Mouse (Mus musculus) heart, embryonic 11.5 days (tissue): ENCODE measurements around the gene Mnd1. TPM values are rescaled to one million over a fixed set of nuclear protein-coding genes. Genes with fewer than 3 reads are reported as not detected.

Experiments
- ATAC-seq: fragments of 200-750 bp; cut with Nextera tagmentation; replicated peaks from 2 replicates; pipeline ENCODE4 v1.8.0; 2017; ENCODE audit warnings: moderate library complexity; ENCODE audit not compliant: insufficient number of reproducible peaks, low FRiP score, low TSS enrichment
- H3K27ac ChIP-seq: fragments of 300-500 bp; sonication (generic); 2 replicates; pipeline ENCODE4 v1.5.1; 2014; ENCODE audit warnings: mild to moderate bottlenecking, low read depth, low read length
- H3K27me3 ChIP-seq: fragments of 300-500 bp; sonication (generic); 2 replicates; pipeline ENCODE4 v1.6.1; 2014; ENCODE audit warnings: mild to moderate bottlenecking, low read length, mixed read lengths; ENCODE audit not compliant: control insufficient read depth, insufficient read depth
- H3K36me3 ChIP-seq: fragments of 300-500 bp; sonication (generic); 2 replicates; pipeline ENCODE4 v1.6.1; 2014; ENCODE audit warnings: mild to moderate bottlenecking, low read length, moderate library complexity, mixed read lengths; ENCODE audit not compliant: control insufficient read depth, insufficient read depth
- H3K4me1 ChIP-seq: fragments of 300-500 bp; sonication (generic); 2 replicates; pipeline ENCODE4 v1.6.1; 2014; ENCODE audit warnings: low read length; ENCODE audit not compliant: control insufficient read depth, insufficient read depth
- H3K4me2 ChIP-seq: fragments of 300-500 bp; sonication (generic); 2 replicates; pipeline ENCODE4 v1.6.1; 2014; ENCODE audit warnings: mild to moderate bottlenecking, moderate library complexity
- H3K4me3 ChIP-seq: fragments of 300-500 bp; sonication (generic); 2 replicates; pipeline ENCODE4 v1.5.1; 2014; ENCODE audit warnings: low read depth, low read length
- H3K9ac ChIP-seq: fragments of 300-500 bp; sonication (generic); 2 replicates; pipeline ENCODE4 v1.6.1; 2014; ENCODE audit warnings: mild to moderate bottlenecking, low read depth, low read length, moderate library complexity
- H3K9me3 ChIP-seq: fragments of 300-500 bp; sonication (generic); replicated peaks from 2 replicates; pipeline ENCODE4 v1.6.1; 2016; ENCODE audit warnings: low read length; ENCODE audit not compliant: control insufficient read depth
- WGBS: fragments of 180-500 bp; shearing (Covaris S2); extraction: QIAGEN DNeasy Blood & Tissue Kit; methylation state at CpG from one replicate; pipeline ENCODE4 v1.1.7; 2014; ENCODE audit not compliant: insufficient replicate concordance; 5-methylcytosine and 5-hydroxymethylcytosine counted together
- polyA plus RNA-seq: library from polyadenylated mRNA; unstranded; fragments of >200 nt; fragmentation: Nextera tagmentation; extraction: Ambion mirVana; gene quantifications from 2 replicates; pipeline ENCODE4 v1.2.1, GENCODE M21; 2014

Gene Mnd1
- polyA plus RNA-seq, 1 experiment from 2014 or later = 12.0 TPM

DNA sequence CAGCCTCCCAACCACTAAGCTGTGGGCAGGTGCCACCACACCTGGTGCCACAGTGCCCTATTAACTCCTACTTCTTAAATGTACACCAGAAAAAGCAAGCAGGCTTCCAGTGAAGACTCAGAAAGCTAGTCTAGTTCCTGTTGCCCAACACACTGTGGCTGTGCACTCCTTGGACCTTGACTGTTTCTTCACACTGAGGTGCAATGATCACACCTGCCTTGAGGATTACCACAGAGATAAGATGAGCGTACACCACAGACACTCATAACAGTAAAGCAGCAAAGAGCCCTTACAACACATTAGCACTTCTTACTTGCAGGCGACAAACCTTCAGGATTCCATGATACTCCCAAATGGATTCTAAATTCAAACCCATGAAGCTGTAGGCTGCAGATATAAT is 62.7 kb downstream of the Mnd1 start:
- H3K9me3 ChIP-seq = no peaks in the 10 kb centered on the region
- no peak overlapping the region for H3K4me2 ChIP-seq
- H3K4me1 ChIP-seq = no peaks in the 10 kb centered on the region
- WGBS = 86% methylated on average over 2 of the region's 2 CpGs
- no peaks in the 10 kb centered on the region for H3K27me3 ChIP-seq
- no peak overlapping the region for H3K27ac ChIP-seq
- no peaks in the 10 kb centered on the region for H3K36me3 ChIP-seq
- no peak overlapping the region for H3K9ac ChIP-seq
- ATAC-seq = no peak
- H3K4me3 ChIP-seq = no peak overlapping the region

DNA sequence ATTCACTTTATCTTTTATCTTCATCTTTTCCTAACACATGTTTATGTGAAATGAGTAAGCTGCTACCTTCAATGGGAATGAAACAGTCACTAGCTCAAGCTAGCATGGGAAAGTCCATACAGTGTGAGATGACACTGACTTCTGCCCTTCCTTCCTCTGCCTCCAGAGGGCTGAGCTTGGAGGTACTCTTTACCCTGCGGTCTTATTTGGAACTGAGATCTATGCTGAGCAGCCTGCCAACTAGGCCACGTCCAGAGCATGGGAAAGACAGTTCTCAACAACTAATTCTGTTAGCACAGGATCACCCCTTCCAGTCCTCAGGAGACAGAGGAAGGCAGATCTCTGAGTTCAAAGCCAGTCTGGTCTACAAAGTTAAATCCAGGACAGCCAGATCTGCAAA is 64.6 kb downstream of the Mnd1 start:
- WGBS = 35% methylated on average over 2 of the region's 2 CpGs
- no peak for ATAC-seq

GRCm38 (mm10) chr3:84086921-84087320 is 68.7 kb downstream of the Mnd1 start:
- Histone ChIP-seq H3K4me3 (no peak overlapping the region), H3K4me2 (no peak overlapping the region), H3K27me3 (no peaks in the 10 kb centered on the region), H3K4me1 (no peaks in the 10 kb centered on the region), H3K36me3 (no peaks in the 10 kb centered on the region), H3K9ac (no peak overlapping the region), H3K27ac (no peak overlapping the region), H3K9me3 (no peaks in the 10 kb centered on the region)
- WGBS = 80% methylated on average over 2 of the region's 2 CpGs
- no peak for ATAC-seq

More for the DNA sequence above, 64.6 kb downstream of the Mnd1 start:
- Histone ChIP-seq H3K4me2 (no peak overlapping the region), H3K9ac (no peak overlapping the region), H3K27me3 (no peaks in the 10 kb centered on the region), H3K27ac (no peak overlapping the region), H3K36me3 (no peaks in the 10 kb centered on the region), H3K4me1 (no peaks in the 10 kb centered on the region), H3K9me3 (no peaks in the 10 kb centered on the region), H3K4me3 (no peak overlapping the region)

DNA sequence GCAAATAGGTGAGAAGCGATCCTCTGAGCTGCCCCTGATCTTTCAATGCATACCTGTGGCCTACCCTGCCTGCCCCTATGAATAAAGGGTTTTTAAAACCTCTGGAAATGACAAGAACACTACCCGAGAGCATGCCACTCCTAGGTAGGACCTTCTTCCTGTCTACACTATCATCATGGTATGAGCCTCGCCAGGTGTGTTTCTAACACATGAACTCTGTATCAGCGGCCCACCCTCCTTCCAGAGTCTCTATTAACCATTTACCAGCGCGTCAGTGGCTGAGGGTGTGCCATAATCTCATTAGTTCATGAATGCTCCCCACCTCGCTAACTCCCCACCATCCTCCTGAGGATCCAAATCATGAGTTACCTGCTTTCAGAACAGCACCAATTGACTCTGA is 69.2 kb downstream of the Mnd1 start:
- ATAC-seq = no peak
- no peaks in the 10 kb centered on the region for H3K9me3 ChIP-seq
- no peaks in the 10 kb centered on the region for H3K27me3 ChIP-seq
- no peaks in the 10 kb centered on the region for H3K4me1 ChIP-seq
- no peak overlapping the region for H3K4me3 ChIP-seq
- H3K27ac ChIP-seq = no peak overlapping the region
- H3K36me3 ChIP-seq = no peaks in the 10 kb centered on the region
- no peak overlapping the region for H3K4me2 ChIP-seq
- no peak overlapping the region for H3K9ac ChIP-seq
- 85% methylated on average over 7 of the region's 7 CpGs for WGBS

DNA sequence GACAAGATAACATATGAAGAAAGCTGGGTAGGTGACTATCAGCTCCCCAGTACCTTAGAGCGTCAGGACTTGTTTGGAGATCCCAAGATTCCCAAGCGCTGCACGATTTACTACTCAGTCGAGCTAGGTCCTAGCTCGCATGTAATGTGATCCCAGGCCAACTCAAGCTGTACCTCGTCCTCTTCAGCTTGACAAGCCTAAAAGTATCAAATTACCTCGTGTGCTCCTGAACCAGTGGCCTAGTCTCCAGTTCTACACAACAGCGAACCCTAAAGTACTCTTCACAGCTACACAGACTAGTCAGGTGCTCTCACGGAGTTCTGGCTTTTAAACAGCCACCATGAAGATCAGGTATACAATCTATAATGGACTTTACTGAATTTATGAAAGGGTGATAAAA is 70.2 kb downstream of the Mnd1 start:
- Histone ChIP-seq H3K4me3 (no peak overlapping the region), H3K27ac (no peak overlapping the region), H3K27me3 (no peaks in the 10 kb centered on the region), H3K9ac (no peak overlapping the region), H3K36me3 (no peaks in the 10 kb centered on the region), H3K4me2 (no peak overlapping the region), H3K4me1 (no peaks in the 10 kb centered on the region), H3K9me3 (no peaks in the 10 kb centered on the region)
- ATAC-seq = no peak
- WGBS = 27% methylated on average over 9 of the region's 9 CpGs

- 88% methylated on average over 4 of the region's 4 CpGs for WGBS
- no peak overlapping the region for H3K4me3 ChIP-seq
- ATAC-seq = no peak
- no peaks in the 10 kb centered on the region for H3K27me3 ChIP-seq
- no peak overlapping the region for H3K27ac ChIP-seq
- H3K4me1 ChIP-seq = no peaks in the 10 kb centered on the region
- H3K9ac ChIP-seq = no peak overlapping the region
- 0 out of 2 replicates have a peak, but pooled peaks cover 3% of the 10 kb centered on the region for H3K9me3 ChIP-seq
- no peaks in the 10 kb centered on the region for H3K36me3 ChIP-seq
- H3K4me2 ChIP-seq = no peak overlapping the region
Observed at GRCm38 (mm10) chr3:84081208-84081722, 74.3 kb downstream of the Mnd1 start.

DNA sequence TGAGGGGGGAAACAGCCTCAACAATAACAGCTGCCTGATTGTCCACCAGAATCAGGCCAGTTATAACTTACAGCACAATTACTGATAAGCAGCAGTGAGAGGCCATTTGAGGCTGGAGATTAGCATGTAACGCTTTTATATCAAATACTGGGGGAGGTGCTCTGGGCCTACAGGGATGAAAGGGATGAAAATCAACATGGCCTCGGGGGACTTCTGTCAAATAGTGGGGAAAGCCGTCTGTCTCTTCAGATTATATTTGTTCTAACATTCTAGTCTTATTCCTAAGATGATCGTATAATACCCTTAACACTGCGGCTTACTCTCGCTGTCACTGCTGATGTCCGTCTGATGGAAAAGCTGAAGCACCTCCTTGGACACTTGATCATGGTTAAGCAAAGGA is 75.5 kb downstream of the Mnd1 start:
- Histone ChIP-seq H3K4me3 (no peak overlapping the region), H3K36me3 (no peaks in the 10 kb centered on the region), H3K4me2 (no peak overlapping the region), H3K27ac (no peak overlapping the region), H3K4me1 (no peaks in the 10 kb centered on the region), H3K9me3 (0 out of 2 replicates have a peak, but pooled peaks cover 3% of the 10 kb centered on the region), H3K27me3 (no peaks in the 10 kb centered on the region), H3K9ac (no peak overlapping the region)
- no peak for ATAC-seq
- WGBS = 79% methylated on average over 7 of the region's 7 CpGs

GRCm38 (mm10) chr3:84077505-84077904 is 78.1 kb downstream of the Mnd1 start:
- H3K4me1 ChIP-seq = no peaks in the 10 kb centered on the region
- no peak for ATAC-seq

DNA sequence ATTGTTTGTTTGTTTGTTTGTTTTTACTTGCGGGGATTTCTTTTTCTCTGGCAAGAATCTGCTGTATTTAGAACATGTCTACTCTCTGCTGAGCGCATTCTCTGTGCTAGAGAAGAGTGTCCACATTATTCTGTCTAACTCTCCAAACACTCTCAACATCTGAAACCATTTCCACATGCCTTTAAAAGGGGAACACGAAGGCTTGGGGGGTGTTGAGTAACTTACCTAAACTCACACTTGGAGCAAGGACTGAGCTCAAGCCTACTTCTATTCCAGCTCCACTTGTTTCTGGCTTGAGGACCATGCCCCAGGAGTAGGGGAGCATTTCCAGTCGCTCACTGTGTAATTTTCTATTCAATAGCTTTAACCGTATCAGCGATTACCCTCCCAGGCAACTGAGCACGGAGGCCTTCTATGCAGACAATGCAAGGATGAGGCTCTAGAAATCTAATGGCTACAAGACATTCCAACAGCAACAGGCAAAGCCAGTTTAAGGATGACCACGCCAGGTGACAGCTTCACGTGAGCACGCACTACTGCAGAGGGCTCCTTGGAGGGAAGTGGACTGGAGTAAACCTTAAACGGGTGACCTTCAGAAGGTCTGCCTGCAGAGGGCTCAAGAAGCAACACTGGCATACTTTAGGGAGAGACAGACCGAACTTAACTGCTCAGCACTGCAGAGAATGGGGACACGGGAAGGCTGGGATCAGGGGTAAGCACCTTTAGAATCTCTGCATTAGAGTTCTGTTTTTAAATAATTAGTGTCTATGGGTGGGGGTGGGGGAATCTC is 78.8 kb downstream of the Mnd1 start:
- Histone ChIP-seq H3K4me2 (no peak overlapping the region), H3K4me3 (no peak overlapping the region), H3K9me3 (0 out of 2 replicates have a peak, but pooled peaks cover 3% of the 10 kb centered on the region), H3K27ac (no peak overlapping the region), H3K27me3 (no peaks in the 10 kb centered on the region), H3K9ac (no peak overlapping the region), H3K4me1 (no peaks in the 10 kb centered on the region), H3K36me3 (no peaks in the 10 kb centered on the region)
- no peak for ATAC-seq
- 68% methylated on average over 13 of the region's 13 CpGs for WGBS

More at GRCm38 (mm10) chr3:84077505-84077904, 78.1 kb downstream of the Mnd1 start:
- 0 out of 2 replicates have a peak, but pooled peaks cover 3% of the 10 kb centered on the region for H3K9me3 ChIP-seq
- no peaks in the 10 kb centered on the region for H3K27me3 ChIP-seq
- H3K4me3 ChIP-seq = no peak overlapping the region
- H3K27ac ChIP-seq = no peak overlapping the region
- WGBS = 83% methylated on average over 4 of the region's 4 CpGs
- H3K4me2 ChIP-seq = no peak overlapping the region
- no peak overlapping the region for H3K9ac ChIP-seq
- H3K36me3 ChIP-seq = no peaks in the 10 kb centered on the region
